Mouse (Mus musculus): ENCODE measurements around the gene Capg. TPM values are rescaled to one million over a fixed set of nuclear protein-coding genes. Genes with fewer than 3 reads are reported as not detected.

The Capg gene
- 172 and 260 TPM in 2 replicates for polyA plus RNA-seq (2015; fragmentation: Nextera tagmentation; extraction: Ambion mirVana)

DNA sequence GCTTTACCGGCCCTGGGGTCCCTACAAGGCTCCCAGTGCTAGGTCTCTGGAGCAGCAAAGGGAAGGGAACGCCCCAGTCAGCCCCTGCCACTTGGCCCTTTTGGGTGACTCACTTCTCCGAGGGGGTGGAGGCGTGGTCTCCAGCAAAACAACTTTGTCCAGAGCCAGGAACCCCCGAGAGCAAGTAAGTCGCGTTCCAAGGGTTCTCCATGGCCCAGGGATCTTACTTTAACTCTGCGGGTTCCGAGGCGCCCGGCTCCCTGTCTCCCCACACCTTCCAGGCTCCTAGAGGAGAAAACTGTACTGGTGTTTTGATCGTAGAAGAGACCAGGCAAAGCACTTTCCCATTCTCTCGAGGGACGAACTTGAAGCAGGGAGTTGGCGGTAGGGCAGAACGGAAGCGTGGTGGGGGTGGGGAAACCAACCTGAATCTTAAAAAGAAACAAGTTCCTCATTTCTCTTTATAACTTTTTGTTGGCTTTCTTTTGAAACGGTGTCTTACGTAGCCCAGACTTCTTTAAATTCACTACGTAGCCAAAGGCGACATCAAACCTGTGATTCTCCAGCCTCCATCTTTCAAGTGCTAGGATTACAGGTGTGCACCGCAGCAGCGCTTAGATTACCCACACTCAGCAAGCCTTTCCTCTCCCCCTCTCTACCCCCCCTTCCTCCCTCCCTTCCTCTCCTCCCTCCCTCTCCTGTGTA, at the start of gene Capg:
Gene Capg, plus strand, starts transcription at position 109 of the 705 bp plus-strand sequence.

DNA sequence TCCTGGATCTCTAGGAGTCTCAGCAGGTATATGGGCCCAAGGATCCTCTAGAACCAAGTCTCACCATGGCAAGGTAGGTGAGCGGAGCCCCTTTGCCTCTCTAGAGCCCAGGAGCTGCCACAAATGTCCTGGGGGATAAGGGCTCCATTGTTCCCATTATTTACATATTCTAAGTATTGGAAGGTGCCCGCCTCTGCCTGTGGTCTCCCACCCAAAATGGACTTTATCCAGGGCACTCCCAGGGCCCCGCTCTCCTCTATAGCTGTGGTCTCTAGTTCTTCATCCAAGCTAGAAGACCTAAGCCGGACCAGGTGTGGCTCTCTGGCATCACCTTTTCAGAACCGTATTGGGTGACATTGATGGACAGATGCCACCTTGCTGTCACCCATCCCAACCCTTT, 22.6 kb upstream of the Capg start, which contains the start of gene Sh2d6:
Gene Sh2d6, minus strand, starts transcription at position 101 of the 400 bp plus-strand sequence.

DNA sequence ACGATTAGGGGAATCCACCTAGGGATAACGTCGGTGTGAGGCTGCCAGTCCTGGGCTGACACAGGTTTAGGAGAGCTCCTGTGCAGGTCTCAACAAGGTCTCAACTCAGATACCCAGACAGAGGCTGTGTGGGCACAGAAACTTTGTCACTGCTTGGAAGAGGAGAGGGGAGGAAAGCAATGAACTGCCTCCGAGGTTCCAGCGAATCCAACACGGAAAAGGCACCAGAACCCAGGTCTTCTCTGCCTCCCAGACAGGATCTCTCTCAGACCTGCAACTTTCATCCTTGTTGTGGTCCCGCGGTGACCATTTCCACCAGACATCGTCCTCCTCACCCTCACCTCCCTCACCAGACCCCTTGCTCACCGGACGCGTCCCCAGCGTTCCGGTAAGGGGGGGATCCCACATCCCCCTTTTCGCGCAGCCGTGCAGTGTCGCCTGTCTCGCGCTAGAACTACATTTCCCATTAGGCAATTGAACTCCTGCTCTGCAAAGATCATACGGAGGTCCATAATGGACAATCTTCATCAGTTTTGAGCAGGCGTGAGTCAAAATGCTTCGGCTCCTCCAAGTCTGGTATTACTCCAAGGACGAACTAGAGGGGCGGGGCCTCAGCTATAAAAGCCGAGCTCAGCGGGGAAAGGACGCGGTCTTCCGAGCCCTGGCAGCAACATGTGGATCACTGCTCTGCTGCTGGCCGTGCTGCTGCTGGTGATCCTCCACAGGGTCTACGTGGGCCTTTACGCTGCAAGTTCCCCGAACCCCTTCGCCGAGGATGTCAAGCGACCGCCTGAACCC, 54.0 kb downstream of the Capg start, which contains the start of the genes Elmod3 and Retsat:
Gene Elmod3, minus strand, starts transcription at position 458 of the 798 bp plus-strand sequence.
Gene Retsat, plus strand, starts transcription at position 520 of the 798 bp plus-strand sequence.

Other genes starting within 250 kb of the Capg start
- gene Sftpb, start 239.8 kb upstream of the Capg start, polyA plus RNA-seq (2015; fragmentation: Nextera tagmentation; extraction: Ambion mirVana): not detected in 2 replicates
- 18.8 and 21.3 TPM in 2 replicates for gene Usp39, start 199.2 kb upstream of the Capg start, polyA plus RNA-seq (2015; fragmentation: Nextera tagmentation; extraction: Ambion mirVana)
- gene 0610030E20Rik, start 197.1 kb upstream of the Capg start, polyA plus RNA-seq (2015; fragmentation: Nextera tagmentation; extraction: Ambion mirVana): 16.3 and 18.0 TPM in 2 replicates
- gene Tmem150a, start 188.9 kb upstream of the Capg start, polyA plus RNA-seq (2015; fragmentation: Nextera tagmentation; extraction: Ambion mirVana): 9.7 and 11.4 TPM in 2 replicates
- gene Rnf181, start 177.4 kb upstream of the Capg start, polyA plus RNA-seq (2015; fragmentation: Nextera tagmentation; extraction: Ambion mirVana): 93.4 and 95.6 TPM in 2 replicates
- 36.2 and 36.3 TPM in 2 replicates for gene Vamp5, start 163.9 kb upstream of the Capg start, polyA plus RNA-seq (2015; fragmentation: Nextera tagmentation; extraction: Ambion mirVana)
- gene Vamp8, start 153.7 kb upstream of the Capg start, polyA plus RNA-seq (2015; fragmentation: Nextera tagmentation; extraction: Ambion mirVana): 185 and 223 TPM in 2 replicates
- gene Ggcx, start 130.1 kb upstream of the Capg start, polyA plus RNA-seq (2015; fragmentation: Nextera tagmentation; extraction: Ambion mirVana): 17.0 and 22.0 TPM in 2 replicates
- gene Mat2a, start 104.8 kb upstream of the Capg start, polyA plus RNA-seq (2015; fragmentation: Nextera tagmentation; extraction: Ambion mirVana): 183 and 218 TPM in 2 replicates
- 0.37 TPM in 2 replicates for gene Sh2d6, start 22.7 kb upstream of the Capg start, polyA plus RNA-seq (2015; fragmentation: Nextera tagmentation; extraction: Ambion mirVana)
- gene Elmod3, start 54.0 kb downstream of the Capg start, polyA plus RNA-seq (2015; fragmentation: Nextera tagmentation; extraction: Ambion mirVana): 8.4 TPM in 2 replicates
- gene Retsat, start 54.1 kb downstream of the Capg start, polyA plus RNA-seq (2015; fragmentation: Nextera tagmentation; extraction: Ambion mirVana): 16.5 and 19.6 TPM in 2 replicates
- 27.6 and 30.1 TPM in 2 replicates for gene Tgoln1, start 72.6 kb downstream of the Capg start, polyA plus RNA-seq (2015; fragmentation: Nextera tagmentation; extraction: Ambion mirVana)
- gene Tcf7l1, start 244.9 kb downstream of the Capg start, polyA plus RNA-seq (2015; fragmentation: Nextera tagmentation; extraction: Ambion mirVana): 13.9 and 15.3 TPM in 2 replicates

Data from urinary bladder, postnatal 0 days (tissue).